ENCODE assay signal across 10 mouse cellular contexts in genomic region chr1:194613271-194613834, GRCm38 (mm10). TPM values are rescaled to one million over a fixed set of nuclear protein-coding genes. Genes with fewer than 3 reads are reported as not detected.
DNase-seq lines count a peak whose midpoint lies in the region; ATAC-seq lines count a peak whose summit lies in the region.
"Had no signal": no experiment of that assay in that cellular context is flagged by ENCODE, and none has a peak within 500 bp of the region (broad histone marks: within the 10 kb centered on the region; RNA-seq: fewer than 3 reads in every experiment).

No protein-coding gene starts in this region.

- H3K4me2 ChIP-seq in kidney, embryonic 15.5 days, result no peak overlapping the region
- H3K4me2 ChIP-seq in kidney, embryonic 14.5 days (replicated peaks; ENCODE audit: low read depth, low read length), result no peak overlapping the region
- H3K4me2 ChIP-seq in forebrain, embryonic 14.5 days (ENCODE audit: low read length), result no peak overlapping the region

- no peaks in the 10 kb centered on the region for H3K27me3 ChIP-seq in kidney, embryonic 15.5 days
- H3K27me3 ChIP-seq in kidney, embryonic 14.5 days (ENCODE audit: control insufficient read depth, insufficient read depth, low read length), result no peaks in the 10 kb centered on the region
- no peaks in the 10 kb centered on the region for H3K27me3 ChIP-seq in forebrain, embryonic 14.5 days (replicated peaks; ENCODE audit: control insufficient read depth, insufficient read depth, low read length)

- no peak overlapping the region for H3K4me3 ChIP-seq in kidney, embryonic 15.5 days (replicated peaks)
- no peak overlapping the region for H3K4me3 ChIP-seq in kidney, embryonic 14.5 days (ENCODE audit: low read length)
- H3K4me3 ChIP-seq in forebrain, embryonic 14.5 days (ENCODE audit: low read depth, low read length), result no peak overlapping the region

- DNase-seq in cerebellum, postnatal 14 days, result peak; percentile 76 to 83
- peak; percentile 78 for DNase-seq in forebrain, embryonic 14.5 days (ENCODE audit: low spot score)
- no peak for DNase-seq in ovary, adult 18-20 months (ENCODE audit: low spot score)
- no peak for DNase-seq in testis, postnatal 10 days (ENCODE audit: low spot score)
- DNase-seq: liver, postnatal 0 days; spleen, adult 18-20 months; thymus, postnatal 25 days had no signal

- H3K9ac ChIP-seq in kidney, embryonic 15.5 days, result no peak overlapping the region
- H3K9ac ChIP-seq in kidney, embryonic 14.5 days (ENCODE audit: low read depth, low read length), result no peak overlapping the region
- H3K9ac ChIP-seq in forebrain, embryonic 14.5 days (ENCODE audit: low read length), result no peak overlapping the region
- H3K9ac ChIP-seq: liver, postnatal 0 days had no signal

- no peaks in the 10 kb centered on the region for H3K36me3 ChIP-seq in kidney, embryonic 15.5 days
- no peaks in the 10 kb centered on the region for H3K36me3 ChIP-seq in kidney, embryonic 14.5 days (ENCODE audit: control insufficient read depth, insufficient read depth, low read length)
- H3K36me3 ChIP-seq in forebrain, embryonic 14.5 days (ENCODE audit: control insufficient read depth, insufficient read depth, low read length), result no peaks in the 10 kb centered on the region

- no peaks in the 10 kb centered on the region for H3K9me3 ChIP-seq in kidney, embryonic 15.5 days (replicated peaks)
- no peaks in the 10 kb centered on the region for H3K9me3 ChIP-seq in kidney, embryonic 14.5 days (ENCODE audit: control insufficient read depth, low read length)
- no peaks in the 10 kb centered on the region for H3K9me3 ChIP-seq in forebrain, embryonic 14.5 days (replicated peaks; ENCODE audit: control insufficient read depth, low read length)

- H3K27ac ChIP-seq in kidney, embryonic 15.5 days, result no peak overlapping the region
- H3K27ac ChIP-seq in kidney, embryonic 14.5 days (ENCODE audit: low read depth, low read length), result no peak overlapping the region
- peak overlapping the region; percentile 65 for H3K27ac ChIP-seq in forebrain, embryonic 14.5 days (ENCODE audit: low read depth, low read length)

- 0 out of 2 replicates have a peak, but pooled peaks have one; percentile 22 for ATAC-seq in kidney, embryonic 15.5 days (replicated peaks; ENCODE audit: low FRiP score)
- ATAC-seq in kidney, embryonic 14.5 days (ENCODE audit: low FRiP score, low TSS enrichment), result no peak
- peak; percentile 80 for ATAC-seq in forebrain, embryonic 14.5 days
- peak; percentile 25; the same call in 1 of the 2 replicates for ATAC-seq in megakaryocyte-erythroid progenitor cell, adult 5-6 weeks (replicated peaks; ENCODE audit: low FRiP score, low TSS enrichment, poor library complexity, severe bottlenecking)

- 56% methylated on average over 2 of the region's 2 CpGs for WGBS in kidney, embryonic 15.5 days
- 49% methylated on average over 2 of the region's 2 CpGs for WGBS in kidney, embryonic 14.5 days
- WGBS in forebrain, embryonic 14.5 days, result 10% methylated on average over 2 of the region's 2 CpGs

- H3K4me1 ChIP-seq in kidney, embryonic 15.5 days, result 0 out of 2 replicates have a peak, but pooled peaks cover 6% of the 10 kb centered on the region
- peaks cover 7% of the 10 kb centered on the region for H3K4me1 ChIP-seq in kidney, embryonic 14.5 days (ENCODE audit: control insufficient read depth, insufficient read depth, low read length)
- peaks cover 32% of the 10 kb centered on the region for H3K4me1 ChIP-seq in forebrain, embryonic 14.5 days (ENCODE audit: control insufficient read depth, insufficient read depth, low read length)

RNA-seq across cellular contexts. Expression of gene Plxna2, which starts 4.7 kb away (rescaled TPM):
- 5.7 and 6.3 TPM in 2 replicates for polyA plus RNA-seq in kidney, embryonic 15.5 days (2015; fragmentation: Nextera tagmentation; extraction: Ambion mirVana)
- 4.4 and 7.4 TPM in 2 replicates for polyA plus RNA-seq in kidney, embryonic 14.5 days (2014; fragmentation: Nextera tagmentation; extraction: Ambion mirVana)
- 54.7 and 65.7 TPM in 2 replicates for polyA plus RNA-seq in forebrain, embryonic 14.5 days (2014; fragmentation: Nextera tagmentation; extraction: Ambion mirVana)
- total RNA-seq in megakaryocyte-erythroid progenitor cell, adult 5-6 weeks (2014; fragmentation: Nextera tagmentation), result 0.77 and 1.5 TPM in 2 replicates
- total RNA-seq in megakaryocyte-erythroid progenitor cell, adult 5-6 weeks (2017), result 0.09 and 0.38 TPM in 2 replicates

Comparison
In these comparisons a context has a peak if more than half of its experiments do, and no peak if none do; other contexts are left out.
1. DNase-seq: peak in cerebellum, postnatal 14 days (2 of 2) and forebrain, embryonic 14.5 days (single experiment); none in ovary, adult 18-20 months (single experiment) and testis, postnatal 10 days (single experiment).